Mouse (Mus musculus) mammary gland, adult 2 months (tissue): ENCODE results near the gene Mtrf1. TPM values are rescaled to one million over a fixed set of nuclear protein-coding genes. Genes with fewer than 3 reads are reported as not detected.

ENCODE experiments used
- polyA plus RNA-seq: library from polyadenylated mRNA; depleted of rRNA; stranded (reverse); fragments of >200 nt; gene quantifications from 2 replicates; pipeline ENCODE4 v1.2.3, GENCODE M21; 2012; ENCODE audit warnings: low replicate concordance; rRNA removed

The Mtrf1 gene
- 1.2 and 3.4 TPM in 2 replicates for polyA plus RNA-seq

GRCm38 (mm10) chr14:79397321-79398122 is at the start of gene Mtrf1:
Gene Mtrf1 (plus strand): TSS chr14:79397772.

GRCm38 (mm10) chr14:79390265-79390926 is 7.2 kb upstream of the Mtrf1 start, which contains the start of gene Naa16:
Gene Naa16 (minus strand): TSS chr14:79390778.

DNA sequence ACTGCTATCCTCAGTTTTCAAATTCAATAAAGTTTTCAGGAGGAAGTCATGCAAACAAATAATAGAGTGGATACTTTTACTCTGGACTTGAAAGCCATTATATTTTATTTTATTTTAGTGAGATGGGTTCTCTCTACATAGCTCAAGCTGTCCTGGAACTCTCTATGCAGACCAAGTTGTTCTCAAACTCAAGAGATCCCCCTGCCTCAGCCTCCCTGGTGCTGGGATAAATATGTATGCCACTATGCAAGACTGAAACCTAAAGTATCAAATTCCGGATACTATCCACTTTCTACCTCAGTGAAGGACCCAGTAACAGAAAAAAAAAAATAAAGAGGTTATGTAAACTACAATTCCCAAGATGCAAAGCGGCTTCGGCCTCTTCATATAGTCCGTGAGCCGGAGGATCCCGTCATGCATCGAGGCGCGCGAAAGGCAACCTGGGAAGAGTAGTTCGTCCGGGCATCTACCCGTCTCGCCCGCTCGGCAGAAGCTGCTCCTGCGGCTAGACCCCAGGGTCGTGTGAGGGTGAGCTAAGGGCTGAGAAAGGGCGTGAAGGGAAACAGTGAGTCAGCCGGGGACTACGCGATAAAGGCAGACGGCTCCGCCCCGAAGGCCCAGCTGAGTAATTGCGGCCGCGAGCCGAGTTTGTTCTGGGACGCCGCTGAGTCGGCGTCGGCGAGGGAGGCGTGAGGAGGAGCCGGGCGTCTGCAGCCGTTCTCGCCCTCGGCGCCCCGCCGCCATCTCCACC is 28.6 kb downstream of the Mtrf1 start, which contains the start of gene Kbtbd7:
Gene Kbtbd7 (plus strand): TSS at position 533 of the 751 bp plus-strand sequence.

GRCm38 (mm10) chr14:79451681-79452590 is 54.4 kb downstream of the Mtrf1 start, which contains the start of gene Kbtbd6:
Gene Kbtbd6 (plus strand): TSS chr14:79451835.

Other genes with a start within 250 kb of the Mtrf1 start
- not detected in 2 replicates for gene Zfp957, start 150.4 kb upstream of the Mtrf1 start, polyA plus RNA-seq
- gene Rgcc, start 96.1 kb upstream of the Mtrf1 start, polyA plus RNA-seq: 488 and 915 TPM in 2 replicates
- gene Naa16, start 7.0 kb upstream of the Mtrf1 start, polyA plus RNA-seq: 1.0 and 2.4 TPM in 2 replicates
- 4.0 and 6.0 TPM in 2 replicates for gene Kbtbd7, start 28.7 kb downstream of the Mtrf1 start, polyA plus RNA-seq
- 0.20 and 0.72 TPM in 2 replicates for gene Kbtbd6, start 54.1 kb downstream of the Mtrf1 start, polyA plus RNA-seq
- gene Elf1, start 83.4 kb downstream of the Mtrf1 start, polyA plus RNA-seq: 19.1 and 27.8 TPM in 2 replicates
- gene Wbp4, start 83.7 kb downstream of the Mtrf1 start, polyA plus RNA-seq: 4.0 and 4.7 TPM in 2 replicates
- 3.7 and 11.1 TPM in 2 replicates for gene Sugt1, start 189.9 kb downstream of the Mtrf1 start, polyA plus RNA-seq